In genomic region chr12:84834773-84835172, GRCm38 (mm10) we compare ENCODE assay signal across 18 mouse cellular contexts. TPM values are rescaled to one million over a fixed set of nuclear protein-coding genes. Genes with fewer than 3 reads are reported as not detected.
"Had no signal": no experiment of that assay in that cellular context is flagged by ENCODE, and none has a peak within 500 bp of the region (broad histone marks: within the 10 kb centered on the region; RNA-seq: fewer than 3 reads in every experiment).

No protein-coding gene starts in this region.

- H3K9ac ChIP-seq: kidney, embryonic 15.5 days; limb, embryonic 13.5 days; liver, embryonic 12.5 days; liver, embryonic 15.5 days had no signal

- DNase-seq: kidney, adult 11 months; kidney, adult 8-10 months; kidney, postnatal 14 days; layer of hippocampus, adult 9-11 months; liver; lung, adult 2 months; midbrain, embryonic 14.5 days; right cerebral cortex, postnatal 4 days; thymus, postnatal 36 days had no signal

- H3K36me3 ChIP-seq: kidney, embryonic 15.5 days; limb, embryonic 10.5 days; limb, embryonic 13.5 days; liver, embryonic 12.5 days; liver, embryonic 15.5 days had no signal

- H3K9me3 ChIP-seq: kidney, embryonic 15.5 days; limb, embryonic 10.5 days; limb, embryonic 13.5 days; liver, embryonic 12.5 days; liver, embryonic 15.5 days had no signal

- H3K27me3 ChIP-seq: kidney, embryonic 15.5 days had no signal

- H3K4me1 ChIP-seq: kidney, embryonic 15.5 days; limb, embryonic 10.5 days; limb, embryonic 13.5 days had no signal

- H3K4me2 ChIP-seq: kidney, embryonic 15.5 days; limb, embryonic 13.5 days; liver, embryonic 12.5 days; liver, embryonic 15.5 days; midbrain, embryonic 11.5 days had no signal

- H3K27ac ChIP-seq: kidney, embryonic 15.5 days; layer of hippocampus, adult 2 months; limb, embryonic 10.5 days; limb, embryonic 13.5 days; liver, embryonic 12.5 days; liver, embryonic 15.5 days had no signal

- ATAC-seq: hindbrain, embryonic 16.5 days; liver, embryonic 12.5 days had no signal

- H3K4me3 ChIP-seq: kidney, embryonic 15.5 days; layer of hippocampus, adult 2 months; limb, embryonic 10.5 days; limb, embryonic 13.5 days; liver, embryonic 12.5 days; liver, embryonic 15.5 days had no signal

RNA-seq across cellular contexts. Expression of gene Ltbp2, which starts 41.6 kb away (rescaled TPM):
- total RNA-seq: megakaryocyte-erythroid progenitor cell, adult 5-6 weeks had no signal
